Mouse (Mus musculus): ENCODE results near the gene Gm20431. TPM values are rescaled to one million over a fixed set of nuclear protein-coding genes. Genes with fewer than 3 reads are reported as not detected.
A peak's percentile ranks its signal among the peaks of the same experiment; 100 is the strongest.
"Not testable (repeated sequence)": the region's sequence is repeated elsewhere in the genome, so short reads cannot be mapped to it uniquely, and the experiment has no call there.

Gene Gm20431
- polyA plus RNA-seq, 1 experiment from 2014 or later, result 9.1 TPM

- H3K9ac ChIP-seq (ENCODE audit: low read depth, low read length), result no peak overlapping the region
- H3K9me3 ChIP-seq (ENCODE audit: control insufficient read depth, low read length), result no peaks in the 10 kb centered on the region
- ATAC-seq (ENCODE audit: low read depth) (no peak), DNase-seq (ENCODE audit: low spot score) (no peak)
- H3K27ac ChIP-seq (replicated peaks; ENCODE audit: low read depth, low read length), result no peak overlapping the region
- H3K4me2 ChIP-seq (ENCODE audit: low read depth, low read length), result no peak overlapping the region
- peaks cover 6% of the 10 kb centered on the region for H3K36me3 ChIP-seq (ENCODE audit: control insufficient read depth, insufficient read depth, low read length)
- peaks cover 16% of the 10 kb centered on the region for H3K4me1 ChIP-seq (ENCODE audit: control insufficient read depth, insufficient read depth, low read length)
- WGBS, result 49% methylated on average over 2 of the region's 2 CpGs
- H3K27me3 ChIP-seq (replicated peaks; ENCODE audit: control insufficient read depth, insufficient read depth, low read length), result no peaks in the 10 kb centered on the region
- no peak overlapping the region for H3K4me3 ChIP-seq (ENCODE audit: low read depth, low read length)
Observed at GRCm38 (mm10) chr2:167625670-167626069, 35.6 kb downstream of the Gm20431 start.

DNA sequence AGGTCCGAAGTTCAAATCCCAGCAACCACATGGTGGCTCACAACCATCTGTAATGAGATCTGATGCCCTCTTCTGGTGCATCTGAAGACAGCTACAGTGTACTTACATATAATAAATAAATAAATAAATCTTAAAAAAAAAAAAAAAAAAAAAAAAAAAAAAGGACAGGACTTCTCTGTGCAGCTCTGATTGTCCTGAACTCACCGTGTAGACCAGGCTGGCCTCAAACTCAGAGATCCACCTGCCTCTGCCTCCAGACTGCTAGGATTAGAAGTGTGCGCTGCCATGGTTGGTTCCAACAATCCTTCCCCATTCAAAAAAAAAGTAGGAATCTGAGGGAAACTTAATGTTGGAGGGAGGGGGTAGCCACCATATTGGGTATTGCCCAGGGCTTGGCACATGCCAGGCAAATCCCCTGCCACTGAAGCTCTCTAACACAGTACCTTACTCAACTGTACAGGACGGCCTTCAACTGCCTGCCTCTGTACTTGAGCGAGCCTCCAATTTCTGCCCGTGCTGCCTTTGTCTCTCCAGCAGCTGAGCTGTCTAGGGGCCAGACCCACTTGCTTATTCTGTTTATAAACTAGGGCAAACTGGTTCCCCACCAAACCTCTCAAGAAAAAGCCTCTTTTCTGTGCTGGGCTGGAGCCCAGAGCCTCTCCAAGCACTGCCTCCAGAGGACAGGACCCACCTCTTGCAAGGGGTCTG is 36.8 kb downstream of the Gm20431 start:
- Histone ChIP-seq H3K9ac (ENCODE audit: low read depth, low read length) (no peak overlapping the region), H3K4me3 (ENCODE audit: low read depth, low read length) (no peak overlapping the region), H3K9me3 (ENCODE audit: control insufficient read depth, low read length) (no peaks in the 10 kb centered on the region), H3K27me3 (replicated peaks; ENCODE audit: control insufficient read depth, insufficient read depth, low read length) (no peaks in the 10 kb centered on the region), H3K36me3 (ENCODE audit: control insufficient read depth, insufficient read depth, low read length) (peaks cover 6% of the 10 kb centered on the region), H3K4me2 (ENCODE audit: low read depth, low read length) (no peak overlapping the region), H3K27ac (replicated peaks; ENCODE audit: low read depth, low read length) (no peak overlapping the region), H3K4me1 (ENCODE audit: control insufficient read depth, insufficient read depth, low read length) (0 out of 2 replicates have a peak, but pooled peaks cover 4% of the 10 kb centered on the region)
- no peak for DNase-seq (ENCODE audit: low spot score)
- ATAC-seq (ENCODE audit: low read depth), result no peak
- 88% methylated on average over 5 of the region's 6 CpGs for WGBS

DNA sequence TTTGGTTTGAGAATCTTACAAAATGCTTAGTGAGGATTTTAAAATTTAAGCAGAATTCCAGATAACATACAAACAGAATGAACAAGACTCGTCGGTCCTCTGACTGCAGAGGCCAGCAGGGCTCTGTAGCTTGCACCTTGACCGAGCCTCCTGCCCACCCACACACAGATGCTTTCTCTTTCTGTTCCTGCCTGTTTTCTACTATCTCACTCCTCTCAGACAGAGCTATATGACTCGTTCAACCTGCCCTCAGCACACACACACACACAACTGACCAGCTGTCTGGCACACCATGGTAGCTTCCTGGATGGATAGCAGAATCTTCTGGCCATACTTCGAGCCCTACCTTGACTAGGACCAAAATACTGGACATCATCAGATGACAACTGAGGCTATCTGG is 38.3 kb downstream of the Gm20431 start:
- ATAC-seq (ENCODE audit: low read depth) (no peak), DNase-seq (ENCODE audit: low spot score) (no peak)
- H3K4me2 ChIP-seq (ENCODE audit: low read depth, low read length), result no peak overlapping the region
- peaks cover 8% of the 10 kb centered on the region for H3K36me3 ChIP-seq (ENCODE audit: control insufficient read depth, insufficient read depth, low read length)
- H3K27ac ChIP-seq (replicated peaks; ENCODE audit: low read depth, low read length), result no peak overlapping the region
- no peaks in the 10 kb centered on the region for H3K4me1 ChIP-seq (ENCODE audit: control insufficient read depth, insufficient read depth, low read length)
- no peaks in the 10 kb centered on the region for H3K9me3 ChIP-seq (ENCODE audit: control insufficient read depth, low read length)
- H3K27me3 ChIP-seq (replicated peaks; ENCODE audit: control insufficient read depth, insufficient read depth, low read length), result no peaks in the 10 kb centered on the region
- 80% methylated on average over 5 of the region's 5 CpGs for WGBS
- H3K9ac ChIP-seq (ENCODE audit: low read depth, low read length), result no peak overlapping the region
- H3K4me3 ChIP-seq (ENCODE audit: low read depth, low read length), result no peak overlapping the region

DNA sequence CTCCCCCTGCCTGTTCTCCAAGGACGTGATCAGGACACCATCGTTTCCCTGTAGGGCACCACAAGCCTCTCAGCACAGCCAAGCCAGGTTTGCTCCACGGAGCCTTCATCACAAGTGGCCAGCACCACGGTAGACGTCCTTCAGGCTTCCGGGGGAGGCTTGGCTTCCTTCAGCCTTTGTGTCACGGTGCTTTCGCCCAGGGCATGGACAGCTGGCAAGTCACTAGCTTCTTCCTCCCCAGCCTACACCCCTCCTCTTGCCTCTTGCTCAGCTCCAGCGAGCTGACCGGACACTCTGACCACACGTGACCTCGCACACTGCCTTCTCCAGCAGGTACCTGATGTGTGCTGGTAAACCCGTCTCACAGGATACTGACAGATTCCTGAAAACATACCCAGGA is 38.9 kb downstream of the Gm20431 start:
- DNase-seq (ENCODE audit: low spot score), result no peak
- H3K9me3 ChIP-seq (ENCODE audit: control insufficient read depth, low read length), result no peaks in the 10 kb centered on the region
- H3K4me2 ChIP-seq (ENCODE audit: low read depth, low read length), result no peak overlapping the region
- no peak for ATAC-seq (ENCODE audit: low read depth)
- no peaks in the 10 kb centered on the region for H3K4me1 ChIP-seq (ENCODE audit: control insufficient read depth, insufficient read depth, low read length)
- H3K9ac ChIP-seq (ENCODE audit: low read depth, low read length), result no peak overlapping the region
- H3K36me3 ChIP-seq (ENCODE audit: control insufficient read depth, insufficient read depth, low read length), result peaks cover 14% of the 10 kb centered on the region
- H3K27ac ChIP-seq (replicated peaks; ENCODE audit: low read depth, low read length), result no peak overlapping the region
- H3K4me3 ChIP-seq (ENCODE audit: low read depth, low read length), result no peak overlapping the region
- H3K27me3 ChIP-seq (replicated peaks; ENCODE audit: control insufficient read depth, insufficient read depth, low read length), result no peaks in the 10 kb centered on the region
- 81% methylated on average over 13 of the region's 13 CpGs for WGBS

GRCm38 (mm10) chr2:167621255-167622087 is 39.8 kb downstream of the Gm20431 start:
- Histone ChIP-seq H3K9me3 (ENCODE audit: control insufficient read depth, low read length) (no peaks in the 10 kb centered on the region), H3K36me3 (ENCODE audit: control insufficient read depth, insufficient read depth, low read length) (peaks cover 16% of the 10 kb centered on the region), H3K27ac (replicated peaks; ENCODE audit: low read depth, low read length) (no peak overlapping the region), H3K27me3 (replicated peaks; ENCODE audit: control insufficient read depth, insufficient read depth, low read length) (no peaks in the 10 kb centered on the region), H3K4me2 (ENCODE audit: low read depth, low read length) (no peak overlapping the region), H3K4me1 (ENCODE audit: control insufficient read depth, insufficient read depth, low read length) (no peaks in the 10 kb centered on the region), H3K9ac (ENCODE audit: low read depth, low read length) (no peak overlapping the region), H3K4me3 (ENCODE audit: low read depth, low read length) (no peak overlapping the region)
- WGBS, result 75% methylated on average over 8 of the region's 9 CpGs
- ATAC-seq (ENCODE audit: low read depth) (no peak), DNase-seq (ENCODE audit: low spot score) (no peak)

DNA sequence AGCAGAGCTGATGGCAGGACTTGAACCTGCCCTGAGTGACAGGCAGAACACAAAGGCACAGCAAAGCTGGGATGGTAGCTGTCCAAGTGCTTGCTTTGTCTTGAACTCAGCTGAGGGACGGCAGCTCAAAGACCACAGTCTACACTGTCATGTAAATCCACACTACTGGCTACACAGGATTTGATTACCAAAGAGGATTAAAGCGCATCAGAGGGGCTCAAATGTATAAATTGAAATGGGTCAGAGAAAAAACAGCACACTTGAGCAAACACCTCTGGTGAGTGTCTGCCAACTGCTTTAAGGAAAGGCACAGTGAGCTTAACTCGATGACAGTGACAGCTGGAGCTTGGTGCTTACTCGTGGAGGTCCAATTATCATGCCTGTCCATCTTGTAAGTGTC is 43.8 kb downstream of the Gm20431 start:
- no peak for ATAC-seq (ENCODE audit: low read depth)
- Histone ChIP-seq H3K4me1 (ENCODE audit: control insufficient read depth, insufficient read depth, low read length) (no peaks in the 10 kb centered on the region), H3K9me3 (ENCODE audit: control insufficient read depth, low read length) (no peaks in the 10 kb centered on the region), H3K27ac (replicated peaks; ENCODE audit: low read depth, low read length) (no peak overlapping the region), H3K9ac (ENCODE audit: low read depth, low read length) (no peak overlapping the region), H3K4me2 (ENCODE audit: low read depth, low read length) (no peak overlapping the region), H3K27me3 (replicated peaks; ENCODE audit: control insufficient read depth, insufficient read depth, low read length) (no peaks in the 10 kb centered on the region), H3K36me3 (ENCODE audit: control insufficient read depth, insufficient read depth, low read length) (peaks cover 48% of the 10 kb centered on the region), H3K4me3 (ENCODE audit: low read depth, low read length) (no peak overlapping the region)
- DNase-seq (ENCODE audit: low spot score), result peak; percentile 31
- WGBS, result 67% methylated on average over 4 of the region's 4 CpGs

DNA sequence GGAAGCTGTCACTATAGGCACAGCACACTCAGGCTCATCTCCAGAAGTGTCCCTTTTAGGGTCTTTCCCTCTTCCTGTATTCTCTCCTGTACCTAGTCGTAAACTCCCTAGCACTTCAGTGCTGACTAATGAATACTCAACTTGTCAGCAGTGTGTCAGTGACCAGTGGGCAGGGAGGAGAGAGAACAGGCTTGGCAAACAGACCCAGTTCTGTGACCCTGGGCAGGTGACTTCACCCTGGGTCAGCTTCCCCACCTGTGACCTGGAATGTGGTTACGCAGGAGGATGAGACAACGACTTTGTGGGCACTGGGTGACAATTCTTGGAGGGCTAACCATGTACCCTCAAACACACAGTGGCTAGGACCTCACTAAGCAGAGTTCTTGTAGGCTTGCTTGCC is 44.3 kb downstream of the Gm20431 start:
- no peak overlapping the region for H3K4me3 ChIP-seq (ENCODE audit: low read depth, low read length)

DNA sequence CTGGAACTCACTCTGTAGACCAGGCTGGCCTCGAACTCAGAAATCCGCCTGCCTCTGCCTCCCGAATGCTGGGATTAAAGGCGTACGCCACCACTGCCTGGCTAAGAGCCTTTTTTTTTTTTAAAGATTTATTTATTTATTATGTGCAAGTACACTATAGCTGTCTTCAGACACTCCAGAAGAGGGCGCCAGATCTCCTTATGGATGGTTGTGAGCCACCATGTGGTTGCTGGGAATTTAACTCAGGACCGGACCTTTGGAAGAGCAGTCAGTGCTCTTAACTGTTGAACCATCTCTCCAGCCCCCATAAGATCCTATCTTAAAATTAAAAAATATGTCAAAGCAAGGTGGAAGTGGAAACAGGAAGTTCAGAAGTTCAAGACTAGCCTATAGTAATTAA is 48.0 kb downstream of the Gm20431 start:
- H3K9me3 ChIP-seq (ENCODE audit: control insufficient read depth, low read length); H3K4me2 ChIP-seq (ENCODE audit: low read depth, low read length); H3K4me3 ChIP-seq (ENCODE audit: low read depth, low read length); DNase-seq (ENCODE audit: low spot score); H3K9ac ChIP-seq (ENCODE audit: low read depth, low read length); H3K4me1 ChIP-seq (ENCODE audit: control insufficient read depth, insufficient read depth, low read length); H3K27me3 ChIP-seq (replicated peaks; ENCODE audit: control insufficient read depth, insufficient read depth, low read length); H3K27ac ChIP-seq (replicated peaks; ENCODE audit: low read depth, low read length); ATAC-seq (ENCODE audit: low read depth): not testable (repeated sequence)
- WGBS, result 96% methylated on average over 7 of the region's 7 CpGs
- H3K36me3 ChIP-seq (ENCODE audit: control insufficient read depth, insufficient read depth, low read length), result peaks cover 80% of the 10 kb centered on the region

More for the DNA sequence above, 44.3 kb downstream of the Gm20431 start:
- Histone ChIP-seq H3K9me3 (ENCODE audit: control insufficient read depth, low read length) (no peaks in the 10 kb centered on the region), H3K27me3 (replicated peaks; ENCODE audit: control insufficient read depth, insufficient read depth, low read length) (no peaks in the 10 kb centered on the region), H3K9ac (ENCODE audit: low read depth, low read length) (no peak overlapping the region), H3K36me3 (ENCODE audit: control insufficient read depth, insufficient read depth, low read length) (peaks cover 50% of the 10 kb centered on the region), H3K4me2 (ENCODE audit: low read depth, low read length) (no peak overlapping the region), H3K4me1 (ENCODE audit: control insufficient read depth, insufficient read depth, low read length) (no peaks in the 10 kb centered on the region), H3K27ac (replicated peaks; ENCODE audit: low read depth, low read length) (no peak overlapping the region)
- no peak for DNase-seq (ENCODE audit: low spot score)
- WGBS, result 95% methylated on average over 3 of the region's 3 CpGs
- no peak for ATAC-seq (ENCODE audit: low read depth)

Data from embryonic facial prominence, embryonic 14.5 days (tissue).